ENCODE assay signal across 16 mouse cellular contexts in the genomic region with DNA sequence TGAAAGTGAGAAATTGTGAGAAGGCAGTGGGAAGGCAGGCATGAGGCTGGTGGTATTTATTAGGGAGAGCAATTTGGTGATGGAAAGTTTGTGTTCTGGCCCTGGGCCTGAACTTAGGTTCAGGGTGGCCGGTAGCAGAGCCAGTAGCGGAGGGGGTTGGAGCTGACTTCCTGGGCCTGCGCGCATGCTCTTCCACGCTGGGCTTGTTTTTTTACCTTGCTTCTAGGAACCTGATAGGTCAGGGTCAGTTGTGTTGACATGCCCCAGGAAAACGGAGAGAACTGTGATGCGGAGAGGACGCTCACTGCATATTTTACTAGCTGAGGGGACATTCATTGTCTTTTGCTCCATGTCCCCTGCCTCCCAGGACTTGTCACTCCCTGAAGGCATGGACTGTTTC.
"Had no signal": no experiment of that assay in that cellular context is flagged by ENCODE, and none has a peak within 500 bp of the region (broad histone marks: within the 10 kb centered on the region; RNA-seq: fewer than 3 reads in every experiment).

No protein-coding gene starts in this region.

- ATAC-seq: intestine, embryonic 15.5 days; midbrain, embryonic 15.5 days had no signal

- DNase-seq: kidney, adult 18-20 months; lung, postnatal 14 days; retina, postnatal 1 day; right cerebral cortex, postnatal 4 days; thymus, postnatal 36 days had no signal

- H3K9me3 ChIP-seq: intestine, embryonic 15.5 days; lung, embryonic 15.5 days; megakaryocyte, embryonic 14.5 days; midbrain, embryonic 15.5 days; neural tube, embryonic 13.5 days had no signal

- H3K36me3 ChIP-seq: intestine, embryonic 15.5 days; lung, embryonic 15.5 days had no signal

- H3K27me3 ChIP-seq: intestine, embryonic 15.5 days; lung, embryonic 15.5 days; midbrain, embryonic 15.5 days; neural tube, embryonic 13.5 days had no signal

- H3K27ac ChIP-seq: hindbrain, embryonic 14.5 days; intestine, embryonic 15.5 days; layer of hippocampus, adult 2 months; left cerebral cortex, adult 2 months; liver, embryonic 14.5 days; lung, embryonic 15.5 days; macrophage; midbrain, embryonic 15.5 days; neural tube, embryonic 13.5 days had no signal

- H3K4me3 ChIP-seq: intestine, embryonic 15.5 days; layer of hippocampus, adult 2 months; left cerebral cortex, adult 2 months; lung, embryonic 15.5 days; megakaryocyte, embryonic 14.5 days; midbrain, embryonic 15.5 days; neural tube, embryonic 13.5 days had no signal

- H3K4me1 ChIP-seq: intestine, embryonic 15.5 days had no signal

- H3K9ac ChIP-seq: hindbrain, embryonic 14.5 days; intestine, embryonic 15.5 days; liver, embryonic 14.5 days; lung, embryonic 15.5 days; midbrain, embryonic 15.5 days; neural tube, embryonic 13.5 days had no signal

- H3K4me2 ChIP-seq: hindbrain, embryonic 14.5 days; intestine, embryonic 15.5 days; lung, embryonic 15.5 days; midbrain, embryonic 11.5 days; midbrain, embryonic 15.5 days; neural tube, embryonic 13.5 days had no signal
